Mouse (Mus musculus) embryonic facial prominence, embryonic 10.5 days (tissue): ENCODE data around the gene Rgs9bp. TPM values are rescaled to one million over a fixed set of nuclear protein-coding genes. Genes with fewer than 3 reads are reported as not detected.
"Not testable (repeated sequence)": the region's sequence is repeated elsewhere in the genome, so short reads cannot be mapped to it uniquely, and the experiment has no call there.

Experiments used
- DNase-seq: peaks from one replicate; pipeline ENCODE4 v3.0.0-alpha.2; 2017; ENCODE audit warnings: low spot score
- H3K27ac ChIP-seq: fragments of 300-500 bp; sonication (generic); replicated peaks from 2 replicates; pipeline ENCODE4 v1.5.1; 2016; ENCODE audit warnings: mild to moderate bottlenecking
- H3K27me3 ChIP-seq: fragments of 300-500 bp; sonication (generic); replicated peaks from 2 replicates; pipeline ENCODE4 v1.6.1; 2016; ENCODE audit warnings: low read depth, mild to moderate bottlenecking; ENCODE audit not compliant: poor library complexity, severe bottlenecking
- H3K36me3 ChIP-seq: fragments of 300-500 bp; sonication (generic); replicated peaks from 2 replicates; pipeline ENCODE4 v1.6.1; 2016; ENCODE audit warnings: mild to moderate bottlenecking, moderate library complexity
- H3K4me1 ChIP-seq: fragments of 300-500 bp; sonication (generic); 2 replicates; pipeline ENCODE4 v1.6.1; 2016
- H3K4me3 ChIP-seq: fragments of 300-500 bp; sonication (generic); 2 replicates; pipeline ENCODE4 v1.5.1; 2016; ENCODE audit warnings: mild to moderate bottlenecking, moderate library complexity
- H3K9me3 ChIP-seq: fragments of 300-500 bp; sonication (generic); 2 replicates; pipeline ENCODE4 v1.6.1; 2016; ENCODE audit warnings: mild to moderate bottlenecking
- WGBS: fragments of 180-500 bp; shearing (Covaris S2); methylation state at CpG from one replicate; pipeline ENCODE4 v1.1.7; 2016; 5-methylcytosine and 5-hydroxymethylcytosine counted together
- polyA plus RNA-seq: library from polyadenylated mRNA; unstranded; fragments of >200 nt; fragmentation: Nextera tagmentation; extraction: Ambion mirVana; gene quantifications from 2 replicates; pipeline ENCODE4 v1.2.1, GENCODE M21; 2016

Rgs9bp gene
- polyA plus RNA-seq, 1 experiment from 2014 or later = 0.24 TPM

GRCm38 (mm10) chr7:35570883-35571282, 14.5 kb downstream of the Rgs9bp start:
- H3K27ac ChIP-seq, H3K4me3 ChIP-seq, H3K27me3 ChIP-seq, DNase-seq, H3K9me3 ChIP-seq, H3K4me1 ChIP-seq, H3K36me3 ChIP-seq: not testable (repeated sequence)
- 19% methylated on average over 6 of the region's 6 CpGs for WGBS

- 89% methylated on average over 4 of the region's 4 CpGs for WGBS
- not testable (repeated sequence) for H3K9me3 ChIP-seq, H3K27me3 ChIP-seq, H3K27ac ChIP-seq, H3K4me3 ChIP-seq, H3K36me3 ChIP-seq, DNase-seq, H3K4me1 ChIP-seq
Observed at GRCm38 (mm10) chr7:35569724-35570123, 15.7 kb downstream of the Rgs9bp start.

- H3K27ac ChIP-seq, H3K4me1 ChIP-seq, H3K9me3 ChIP-seq, H3K4me3 ChIP-seq, H3K27me3 ChIP-seq, DNase-seq, H3K36me3 ChIP-seq: not testable (repeated sequence)
- 83% methylated on average over 13 of the region's 13 CpGs for WGBS
Observed at GRCm38 (mm10) chr7:35565965-35566364, 19.4 kb downstream of the Rgs9bp start.

- H3K27ac ChIP-seq, H3K4me1 ChIP-seq, H3K27me3 ChIP-seq, DNase-seq, H3K9me3 ChIP-seq, H3K4me3 ChIP-seq, H3K36me3 ChIP-seq: not testable (repeated sequence)
- 88% methylated on average over 10 of the region's 10 CpGs for WGBS
Observed at GRCm38 (mm10) chr7:35564872-35565271, 20.5 kb downstream of the Rgs9bp start.

- Histone ChIP-seq H3K27ac (no peak overlapping the region), H3K27me3 (no peaks in the 10 kb centered on the region), H3K4me3 (no peak overlapping the region), H3K4me1 (peaks cover 4% of the 10 kb centered on the region; the same call in 1 of the 2 replicates), H3K36me3 (no peaks in the 10 kb centered on the region), H3K9me3 (no peaks in the 10 kb centered on the region)
- no peak for DNase-seq
- 90% methylated on average over 2 of the region's 2 CpGs for WGBS
Observed at GRCm38 (mm10) chr7:35564067-35564865, 21.1 kb downstream of the Rgs9bp start.

GRCm38 (mm10) chr7:35563071-35563470, 22.3 kb downstream of the Rgs9bp start:
- peak overlapping the region; percentile 19; the same call in 1 of the 2 replicates for H3K27ac ChIP-seq
- 75% methylated on average over 11 of the region's 11 CpGs for WGBS
- DNase-seq = no peak

GRCm38 (mm10) chr7:35559838-35560237, 25.5 kb downstream of the Rgs9bp start:
- Histone ChIP-seq H3K4me3 (no peak overlapping the region), H3K9me3 (no peaks in the 10 kb centered on the region), H3K4me1 (peaks cover 16% of the 10 kb centered on the region), H3K27ac (no peak overlapping the region), H3K36me3 (no peaks in the 10 kb centered on the region), H3K27me3 (no peaks in the 10 kb centered on the region)
- no peak for DNase-seq
- WGBS = 90% methylated on average over 3 of the region's 3 CpGs

More at GRCm38 (mm10) chr7:35563071-35563470, 22.3 kb downstream of the Rgs9bp start:
- H3K9me3 ChIP-seq = no peaks in the 10 kb centered on the region
- H3K4me3 ChIP-seq = no peak overlapping the region
- H3K36me3 ChIP-seq = no peaks in the 10 kb centered on the region
- H3K27me3 ChIP-seq = no peaks in the 10 kb centered on the region
- peaks cover 4% of the 10 kb centered on the region; the same call in 1 of the 2 replicates for H3K4me1 ChIP-seq

- H3K9me3 ChIP-seq = no peaks in the 10 kb centered on the region
- WGBS = 64% methylated on average over 2 of the region's 2 CpGs
- H3K27ac ChIP-seq = no peak overlapping the region
- peaks cover 25% of the 10 kb centered on the region for H3K4me1 ChIP-seq
- no peak for DNase-seq
- no peak overlapping the region for H3K4me3 ChIP-seq
- no peaks in the 10 kb centered on the region for H3K36me3 ChIP-seq
- no peaks in the 10 kb centered on the region for H3K27me3 ChIP-seq
Observed at GRCm38 (mm10) chr7:35558681-35559080, 26.7 kb downstream of the Rgs9bp start.

GRCm38 (mm10) chr7:35557577-35557976, 27.8 kb downstream of the Rgs9bp start:
- H3K27ac ChIP-seq = no peak overlapping the region
- H3K27me3 ChIP-seq = no peaks in the 10 kb centered on the region
- WGBS = 81% methylated on average over 3 of the region's 3 CpGs
- no peaks in the 10 kb centered on the region for H3K36me3 ChIP-seq
- H3K9me3 ChIP-seq = no peaks in the 10 kb centered on the region
- H3K4me3 ChIP-seq = no peak overlapping the region
- H3K4me1 ChIP-seq = peaks cover 21% of the 10 kb centered on the region
- no peak for DNase-seq

GRCm38 (mm10) chr7:35556905-35557304, 28.5 kb downstream of the Rgs9bp start:
- no peak overlapping the region for H3K27ac ChIP-seq
- no peaks in the 10 kb centered on the region for H3K36me3 ChIP-seq
- 85% methylated on average over 5 of the region's 5 CpGs for WGBS
- H3K9me3 ChIP-seq = no peaks in the 10 kb centered on the region
- H3K27me3 ChIP-seq = no peaks in the 10 kb centered on the region
- peaks cover 21% of the 10 kb centered on the region for H3K4me1 ChIP-seq
- DNase-seq = no peak
- H3K4me3 ChIP-seq = no peak overlapping the region

- Histone ChIP-seq H3K4me1 (peaks cover 21% of the 10 kb centered on the region), H3K27me3 (no peaks in the 10 kb centered on the region), H3K27ac (peak within 1 kb of the TSS; percentile 98), H3K4me3 (peak within 1 kb of the TSS; percentile 84), H3K9me3 (no peaks in the 10 kb centered on the region), H3K36me3 (peaks cover 1% of the 10 kb centered on the region; the same call in 1 of the 2 replicates)
- DNase-seq = no peak
- 74% methylated on average over 4 of the region's 4 CpGs for WGBS
Observed at GRCm38 (mm10) chr7:35556205-35556603, 29.2 kb downstream of the Rgs9bp start, which contains the start of gene Nudt19. TSS of gene Nudt19 (minus strand) at chr7:35556304.

- peaks cover 21% of the 10 kb centered on the region for H3K4me1 ChIP-seq
- 1% methylated on average over 93 of the region's 93 CpGs for WGBS
- H3K27ac ChIP-seq = peak overlapping the region; percentile 98
- H3K36me3 ChIP-seq = peaks cover 8% of the 10 kb centered on the region
- no peaks in the 10 kb centered on the region for H3K27me3 ChIP-seq
- peak; percentile 96 for DNase-seq
- H3K4me3 ChIP-seq = peak overlapping the region; percentile 84
- H3K9me3 ChIP-seq = no peaks in the 10 kb centered on the region
Observed at GRCm38 (mm10) chr7:35555224-35556204, 29.9 kb downstream of the Rgs9bp start.
